Mouse (Mus musculus) myocyte (in vitro differentiated cells): ENCODE data around the gene Gys1. TPM values are rescaled to one million over a fixed set of nuclear protein-coding genes. Genes with fewer than 3 reads are reported as not detected.
"Not testable (repeated sequence)": the region's sequence is repeated elsewhere in the genome, so short reads cannot be mapped to it uniquely, and the experiment has no call there.

ENCODE experiments used
- H3K27me3 ChIP-seq: one replicate; pipeline ENCODE4 v1.6.1; 2011; ENCODE audit not compliant: control insufficient read depth, insufficient read depth, insufficient read length
- H3K36me3 ChIP-seq: one replicate; pipeline ENCODE4 v1.6.1; 2011; ENCODE audit not compliant: control insufficient read depth, insufficient read depth
- H3K4me2 ChIP-seq: one replicate; pipeline ENCODE4 v1.6.1; 2011; ENCODE audit warnings: low read depth, control low read depth
- H3K4me3 ChIP-seq: one replicate; pipeline ENCODE4 v1.5.1; 2011; ENCODE audit warnings: mild to moderate bottlenecking, control low read depth, moderate library complexity
- H3K79me2 ChIP-seq: one replicate; pipeline ENCODE4 v1.6.1; 2011; ENCODE audit not compliant: control insufficient read depth, insufficient read depth
- H3ac ChIP-seq: one replicate; pipeline ENCODE4 v1.6.1; 2011; ENCODE audit not compliant: control insufficient read depth, insufficient read length
- CEBPB ChIP-seq: IDR thresholded peaks from 2 replicates; pipeline ENCODE4 v1.6.1; 2011; ENCODE audit warnings: mild to moderate bottlenecking, moderate library complexity; ENCODE audit not compliant: poor library complexity, insufficient read depth, severe bottlenecking
- E2F4 ChIP-seq: IDR thresholded peaks from one replicate; pipeline ENCODE4 v1.6.1; 2011; ENCODE audit warnings: mild to moderate bottlenecking, control low read depth, moderate library complexity; ENCODE audit not compliant: insufficient read depth
- MAX ChIP-seq: IDR thresholded peaks from one replicate; pipeline ENCODE4 v1.6.1; 2011; ENCODE audit warnings: low read depth, mild to moderate bottlenecking, control low read depth
- MYOD1 ChIP-seq, 3 experiments: IDR thresholded peaks; one replicate each; pipeline ENCODE4 v1.6.1; 2011; ENCODE audit warnings: control low read depth in 2 of 3, low read depth in 2 of 3, mild to moderate bottlenecking in 2 of 3, moderate library complexity in 1 of 3; ENCODE audit not compliant: insufficient read length in 2 of 3, control insufficient read depth in 1 of 3
- MYOG ChIP-seq, 3 experiments: IDR thresholded peaks; one replicate each; pipeline ENCODE4 v1.6.1; 2011; ENCODE audit warnings: control low read depth in 2 of 3, low read depth in 2 of 3, mild to moderate bottlenecking in 2 of 3; ENCODE audit not compliant: insufficient read length in 2 of 3, control insufficient read depth in 1 of 3, insufficient read depth in 1 of 3
- POLR2A ChIP-seq: IDR thresholded peaks from one replicate; pipeline ENCODE4 v1.6.1; 2011; ENCODE audit warnings: low read depth, mild to moderate bottlenecking, control low read depth, moderate library complexity; ENCODE audit not compliant: insufficient read length
- POLR2AphosphoS2 ChIP-seq: IDR thresholded peaks from one replicate; pipeline ENCODE4 v1.6.1; 2011; ENCODE audit warnings: low read depth, control low read depth; ENCODE audit not compliant: insufficient read length
- REST ChIP-seq: IDR thresholded peaks from one replicate; pipeline ENCODE4 v1.6.1; 2011; ENCODE audit warnings: mild to moderate bottlenecking, control low read depth, moderate library complexity; ENCODE audit not compliant: insufficient read depth, insufficient read length
- SRF ChIP-seq: IDR thresholded peaks from one replicate; pipeline ENCODE4 v1.6.1; 2011; ENCODE audit warnings: low read depth; ENCODE audit not compliant: control insufficient read depth, insufficient read length
- TCF12 ChIP-seq: IDR thresholded peaks from one replicate; pipeline ENCODE4 v1.6.1; 2011; ENCODE audit warnings: mild to moderate bottlenecking, control low read depth; ENCODE audit not compliant: poor library complexity, insufficient read depth, severe bottlenecking
- TCF3 ChIP-seq: IDR thresholded peaks from one replicate; pipeline ENCODE4 v1.6.1; 2011; ENCODE audit warnings: low read depth, control low read depth; ENCODE audit not compliant: insufficient read length
- USF1 ChIP-seq: IDR thresholded peaks from one replicate; pipeline ENCODE4 v1.6.1; 2011; ENCODE audit warnings: low read depth, mild to moderate bottlenecking, control low read depth, moderate library complexity
- polyA plus RNA-seq: library from polyadenylated mRNA; unstranded; fragments of >200 nt; fragmentation: generic; extraction: Trizol; gene quantifications from one replicate; pipeline ENCODE4 v1.2.1, GENCODE M21; 2012; ENCODE audit warnings: missing spikeins

Gene Gys1
- polyA plus RNA-seq, 1 experiment: 125 TPM

DNA sequence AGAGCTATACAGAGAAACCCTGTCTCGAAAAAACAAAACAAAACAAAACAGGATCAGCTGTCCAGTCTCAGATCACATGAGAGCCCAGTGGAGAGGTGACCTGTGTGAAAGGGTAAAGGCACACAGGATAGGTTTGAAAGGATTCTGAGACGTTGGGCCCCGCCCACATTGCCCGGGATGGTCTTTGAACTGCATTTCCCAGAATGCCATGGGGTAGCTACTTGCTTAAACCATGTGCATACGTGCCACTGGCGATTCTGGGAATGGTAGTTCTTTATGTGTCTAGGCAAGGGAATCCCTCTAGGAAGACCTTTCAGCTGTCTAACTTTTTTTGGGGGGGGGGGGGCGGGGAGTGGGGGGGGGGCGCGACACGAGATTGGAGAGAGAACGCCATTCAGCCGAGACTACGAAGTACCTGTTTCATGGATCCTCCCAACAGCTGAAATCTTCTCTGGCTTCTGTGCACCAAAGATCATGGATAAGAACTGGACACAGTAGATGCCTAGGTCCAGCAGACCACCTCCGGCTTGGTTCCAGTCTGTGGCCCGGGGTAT lies 46.8 kb downstream of the Gys1 start, which contains the start of gene Tulp2:
Gene Tulp2 (plus strand): TSS at position 504 of the 554 bp plus-strand sequence.
- H3K4me2 ChIP-seq: no peak within 1 kb of the TSS
- H3ac ChIP-seq: no peak within 1 kb of the TSS
- no peak within 1 kb of the TSS for H3K4me3 ChIP-seq
- TF ChIP-seq MAX: no peak
- TF ChIP-seq USF1: peak; percentile 36
- no peaks in the 10 kb centered on the region for H3K27me3 ChIP-seq
- H3K36me3 ChIP-seq: no peaks in the 10 kb centered on the region
- H3K79me2 ChIP-seq: no peaks in the 10 kb centered on the region

DNA sequence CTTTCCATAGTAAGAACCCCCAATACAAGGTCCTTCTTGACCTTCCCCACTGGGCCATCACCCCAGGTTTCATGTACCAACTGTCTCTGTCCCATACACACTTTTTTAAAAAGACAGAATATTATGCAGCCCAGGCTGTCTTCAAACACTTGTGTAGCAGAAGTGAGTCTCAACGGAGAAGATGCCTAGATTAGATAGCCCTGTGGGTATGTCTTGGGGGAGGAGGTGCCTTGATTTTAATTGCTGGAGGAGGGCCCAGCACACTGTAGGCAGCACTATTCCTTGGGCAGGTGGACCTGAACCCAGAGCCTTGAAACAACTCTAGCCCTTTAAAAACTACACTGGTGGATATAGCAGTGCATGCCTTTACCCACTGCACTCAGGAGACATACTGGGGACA lies 47.5 kb downstream of the Gys1 start:
- Histone ChIP-seq H3ac (no peak overlapping the region), H3K79me2 (no peaks in the 10 kb centered on the region), H3K36me3 (no peaks in the 10 kb centered on the region), H3K27me3 (no peaks in the 10 kb centered on the region), H3K4me2 (no peak overlapping the region), H3K4me3 (no peak overlapping the region)
- no peak for TF ChIP-seq TCF12
- no peak for TF ChIP-seq CEBPB
- TF ChIP-seq USF1: no peak
- TF ChIP-seq MYOD1 (IDR thresholded peaks at IDR 0.05; ENCODE audit: control insufficient read depth in 1 of 3, insufficient read length in 2 of 3, low read depth in 2 of 3): no peak
- no peak for TF ChIP-seq SRF
- TF ChIP-seq REST: no peak
- no peak for TF ChIP-seq TCF3
- TF ChIP-seq MYOG (IDR thresholded peaks at IDR 0.05; ENCODE audit: control insufficient read depth in 1 of 3, insufficient read depth in 1 of 3, insufficient read length in 2 of 3, low read depth in 2 of 3): no peak
- TF ChIP-seq POLR2AphosphoS2: no peak
- no peak for TF ChIP-seq POLR2A
- no peak for TF ChIP-seq MAX
- no peak for TF ChIP-seq E2F4

DNA sequence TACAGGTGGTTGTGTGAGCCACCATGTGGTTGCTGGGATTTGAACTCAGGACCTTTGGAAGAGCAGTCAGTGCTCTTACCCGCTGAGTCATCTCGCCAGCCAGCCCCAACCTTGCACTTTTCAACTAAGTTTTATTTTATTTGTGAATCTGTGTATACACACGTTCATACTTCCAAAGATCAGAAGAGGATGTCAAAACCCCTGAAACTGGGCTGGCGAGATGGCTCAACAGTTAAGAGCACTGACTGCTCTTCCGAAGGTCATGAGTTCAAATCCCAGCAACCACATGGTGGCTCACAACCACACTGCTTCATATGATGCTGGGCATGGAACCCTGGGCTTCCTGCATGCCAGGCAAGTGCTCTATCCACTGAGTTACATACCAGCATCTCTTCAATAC lies 50.3 kb downstream of the Gys1 start:
- H3K4me2 ChIP-seq, H3K79me2 ChIP-seq, H3K36me3 ChIP-seq, H3ac ChIP-seq, H3K4me3 ChIP-seq, H3K27me3 ChIP-seq: not testable (repeated sequence)

DNA sequence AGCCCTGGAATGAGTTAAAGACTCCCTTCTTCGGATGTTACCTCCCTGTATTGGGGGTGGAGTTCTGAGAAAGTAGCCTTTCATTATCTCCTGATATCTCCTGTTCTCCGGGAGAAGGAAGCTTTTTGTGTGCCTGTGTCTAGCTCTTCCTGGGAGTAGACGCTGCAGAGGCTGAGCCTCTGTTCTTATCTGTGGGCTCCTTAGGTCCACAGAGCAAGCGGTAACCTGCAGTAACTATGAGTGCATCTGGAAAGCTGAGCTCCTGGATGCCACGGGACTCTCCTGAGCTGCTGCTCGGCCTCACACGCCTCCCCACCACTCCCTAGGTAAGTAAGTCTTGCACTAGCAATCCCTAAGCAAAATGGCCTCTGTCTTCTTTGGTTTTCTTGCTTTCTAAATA lies 51.5 kb downstream of the Gys1 start:
- no peak overlapping the region for H3K4me3 ChIP-seq
- H3K79me2 ChIP-seq: no peaks in the 10 kb centered on the region
- no peak overlapping the region for H3K4me2 ChIP-seq
- TF ChIP-seq CEBPB (no peak), SRF (no peak), TCF3 (no peak), POLR2AphosphoS2 (no peak), E2F4 (no peak), USF1 (no peak), REST (no peak), MAX (no peak), MYOD1 (IDR thresholded peaks at IDR 0.05; ENCODE audit: control insufficient read depth in 1 of 3, insufficient read length in 2 of 3, low read depth in 2 of 3) (no peak), MYOG (IDR thresholded peaks at IDR 0.05; ENCODE audit: control insufficient read depth in 1 of 3, insufficient read depth in 1 of 3, insufficient read length in 2 of 3, low read depth in 2 of 3) (no peak), POLR2A (no peak), TCF12 (no peak)
- H3ac ChIP-seq: no peak overlapping the region
- no peaks in the 10 kb centered on the region for H3K36me3 ChIP-seq
- H3K27me3 ChIP-seq: no peaks in the 10 kb centered on the region

DNA sequence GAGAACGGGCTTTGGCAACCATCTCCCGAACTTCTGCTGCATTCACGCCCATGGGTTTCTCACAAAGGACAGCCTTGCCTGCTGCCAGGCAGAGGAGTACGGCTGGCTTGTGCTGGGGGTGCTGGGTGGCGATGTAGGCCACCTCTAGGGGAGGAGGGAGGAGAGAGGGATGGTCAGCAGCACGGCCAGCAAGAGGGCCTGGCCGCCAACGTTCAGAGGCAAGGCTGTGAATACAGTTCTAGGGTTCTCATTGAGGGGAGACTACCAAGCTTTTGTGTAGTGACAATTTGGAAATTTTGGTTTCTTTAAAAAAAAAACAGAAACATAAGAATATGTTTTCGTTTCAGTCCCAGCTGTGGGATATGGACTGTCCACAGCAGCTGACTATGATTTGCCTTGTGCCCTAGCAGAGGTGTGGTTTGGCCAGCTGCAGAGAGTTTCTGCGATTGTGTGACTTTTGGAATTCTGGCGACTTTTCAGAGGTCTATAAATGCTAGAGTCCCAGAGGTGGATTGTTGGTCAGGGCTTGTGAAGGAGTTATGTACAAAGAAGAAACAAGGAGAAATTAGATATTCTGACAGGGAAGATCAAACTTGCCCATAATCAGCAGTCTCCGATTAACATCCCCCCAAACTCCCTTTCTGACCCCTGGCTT lies 52.2 kb downstream of the Gys1 start, which contains the start of gene Gm45808:
Gene Gm45808 (minus strand): TSS at position 51 of the 655 bp plus-strand sequence.
- TF ChIP-seq SRF (no peak), MAX (no peak), TCF3 (no peak), CEBPB (no peak), TCF12 (no peak), USF1 (no peak)
- no peak within 1 kb of the TSS for H3K4me2 ChIP-seq

DNA sequence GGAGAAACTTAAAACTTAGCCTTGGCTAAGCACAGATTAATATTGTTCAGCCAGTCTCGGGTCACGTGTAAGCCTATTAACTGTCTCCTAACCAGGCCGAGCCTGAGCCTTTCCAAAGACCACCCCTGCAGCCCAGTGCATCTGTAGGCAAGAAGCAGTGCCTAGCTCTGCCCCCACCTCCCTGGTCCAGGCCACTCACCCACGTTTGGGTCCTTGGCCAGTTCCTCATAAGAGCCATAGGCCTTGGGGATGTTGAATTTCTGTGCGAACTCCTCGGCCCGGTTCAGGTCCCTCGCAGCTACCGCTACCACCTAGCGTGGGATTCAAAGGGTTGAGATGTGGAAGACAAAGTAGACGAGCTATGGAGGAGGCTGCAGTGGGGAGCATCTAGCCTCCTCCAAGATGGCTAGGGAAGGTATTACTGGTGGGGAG lies 53.2 kb downstream of the Gys1 start:
- H3K4me2 ChIP-seq: no peak overlapping the region
- no peak overlapping the region for H3ac ChIP-seq
- TF ChIP-seq CEBPB (no peak), SRF (no peak), MAX (no peak), USF1 (no peak), MYOG (IDR thresholded peaks at IDR 0.05; ENCODE audit: control insufficient read depth in 1 of 3, insufficient read depth in 1 of 3, insufficient read length in 2 of 3, low read depth in 2 of 3) (no peak), MYOD1 (IDR thresholded peaks at IDR 0.05; ENCODE audit: control insufficient read depth in 1 of 3, insufficient read length in 2 of 3, low read depth in 2 of 3) (no peak), POLR2AphosphoS2 (no peak), TCF12 (no peak), POLR2A (no peak), TCF3 (no peak)
- H3K27me3 ChIP-seq: no peaks in the 10 kb centered on the region
- H3K36me3 ChIP-seq: no peaks in the 10 kb centered on the region
- no peak overlapping the region for H3K4me3 ChIP-seq
- no peaks in the 10 kb centered on the region for H3K79me2 ChIP-seq

More for the DNA sequence above, 52.2 kb downstream of the Gys1 start, which contains the start of gene Gm45808:
- Histone ChIP-seq H3K79me2 (no peaks in the 10 kb centered on the region), H3K27me3 (no peaks in the 10 kb centered on the region), H3ac (no peak within 1 kb of the TSS), H3K36me3 (no peaks in the 10 kb centered on the region), H3K4me3 (no peak within 1 kb of the TSS)
